Mouse (Mus musculus) lung, postnatal 0 days (tissue): Measurements from ENCODE around the gene 4933434E20Rik.
A peak's percentile ranks its signal among the peaks of the same experiment; 100 is the strongest.

Experiments
- CTCF ChIP-seq: IDR thresholded peaks from 2 replicates; pipeline ENCODE4 v1.5.1; 2016; ENCODE audit warnings: antibody characterized with exemption, mild to moderate bottlenecking
- EP300 ChIP-seq: IDR thresholded peaks from 2 replicates; pipeline ENCODE4 v1.6.1; 2016; ENCODE audit warnings: antibody characterized with exemption, mild to moderate bottlenecking, control low read depth

GRCm38 (mm10) chr3:90051441-90052350 is at the start of gene 4933434E20Rik:
- TF ChIP-seq CTCF (peak; percentile 26; the same call in 1 of the 2 replicates), EP300 (no peak)
